Mouse (Mus musculus) lung, adult 2 months (tissue): ENCODE data around the gene Cd276. TPM values are rescaled to one million over a fixed set of nuclear protein-coding genes. Genes with fewer than 3 reads are reported as not detected.
"Not testable (repeated sequence)": the region's sequence is repeated elsewhere in the genome, so short reads cannot be mapped to it uniquely, and the experiment has no call there.

Source experiments
- DNase-seq: peaks from one replicate; pipeline ENCODE4 v3.0.0; 2022
- H3K4me1 ChIP-seq: fragments of 200-500 bp; 2 replicates; pipeline ENCODE4 v1.6.1; 2011; ENCODE audit warnings: low read length; ENCODE audit not compliant: control insufficient read depth, insufficient read depth
- H3K4me3 ChIP-seq: fragments of 200-500 bp; replicated peaks from 2 replicates; pipeline ENCODE3; 2011; ENCODE audit warnings: low read depth, mild to moderate bottlenecking, control low read depth, low read length; ENCODE audit errors: extremely low read depth
- CTCF ChIP-seq: fragments of 200-500 bp; IDR thresholded peaks from 2 replicates; pipeline ENCODE4 v1.5.1; 2011; ENCODE audit warnings: mild to moderate bottlenecking, low read length, control low read depth; ENCODE audit not compliant: insufficient read depth
- POLR2A ChIP-seq: fragments of 200-500 bp; IDR thresholded peaks from 2 replicates; pipeline ENCODE4 v1.6.1; 2011; ENCODE audit warnings: low read depth, mild to moderate bottlenecking, control low read depth, low read length, borderline replicate concordance; ENCODE audit errors: extremely low read depth
- WGBS: fragments of 180-500 bp; shearing (Covaris S2); methylation state at CpG from one replicate; pipeline ENCODE4 v1.1.7; 2018; 5-methylcytosine and 5-hydroxymethylcytosine counted together
- polyA plus RNA-seq: library from polyadenylated mRNA; depleted of rRNA; stranded (reverse); fragments of >200 nt; gene quantifications from 2 replicates; pipeline ENCODE4 v1.2.3, GENCODE M21; 2012; rRNA removed

Cd276 gene
- polyA plus RNA-seq = 6.8 and 8.8 TPM in 2 replicates

DNA sequence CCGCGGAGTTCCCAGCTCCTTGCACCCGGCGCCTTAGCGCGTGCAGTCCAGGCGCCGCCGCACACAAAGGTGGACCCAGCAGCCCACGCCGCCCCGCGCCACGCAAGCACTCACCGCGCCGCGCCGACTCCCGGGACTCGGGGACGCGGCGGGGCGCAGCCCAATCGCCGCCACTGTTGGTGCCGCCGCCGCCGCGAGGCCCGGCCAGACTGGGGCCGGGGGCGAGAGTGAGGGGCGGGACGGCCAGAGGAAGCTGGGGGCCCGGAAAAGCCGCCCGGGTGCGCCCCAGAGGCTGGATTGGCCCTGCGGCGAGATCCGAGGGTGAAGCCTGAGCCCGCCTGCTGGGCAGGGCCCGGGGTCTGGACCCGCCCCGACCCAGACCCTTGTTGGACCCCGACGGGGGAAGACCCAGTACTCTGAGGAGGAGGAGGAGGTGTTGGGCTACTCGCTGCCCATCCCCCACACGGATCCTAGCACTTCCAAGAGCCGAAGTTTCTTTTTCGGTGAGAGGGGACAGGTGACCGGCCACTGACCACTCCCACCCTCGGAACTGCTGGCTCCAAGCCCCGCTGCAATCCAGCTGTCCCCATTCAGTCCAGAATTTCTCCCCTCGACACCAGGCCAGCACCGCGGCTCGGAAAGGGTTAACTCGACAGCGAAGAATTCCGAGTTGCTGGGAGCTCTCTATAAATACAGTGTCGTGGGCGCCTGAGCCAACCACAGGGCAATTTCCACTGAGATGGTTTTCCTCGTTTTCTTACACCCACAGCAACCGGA, at the start of gene Cd276:
Cd276 (minus strand) TSS at position 530 of the 777 bp plus-strand sequence.
- Histone ChIP-seq H3K4me3 (peak within 1 kb of the TSS; percentile 69), H3K4me1 (peaks cover 17% of the 10 kb centered on the region)
- no peak for TF ChIP-seq CTCF
- no peak for TF ChIP-seq POLR2A
- DNase-seq = peak; percentile 67
- WGBS = under 1% methylated on average over 66 of the region's 68 CpGs

DNA sequence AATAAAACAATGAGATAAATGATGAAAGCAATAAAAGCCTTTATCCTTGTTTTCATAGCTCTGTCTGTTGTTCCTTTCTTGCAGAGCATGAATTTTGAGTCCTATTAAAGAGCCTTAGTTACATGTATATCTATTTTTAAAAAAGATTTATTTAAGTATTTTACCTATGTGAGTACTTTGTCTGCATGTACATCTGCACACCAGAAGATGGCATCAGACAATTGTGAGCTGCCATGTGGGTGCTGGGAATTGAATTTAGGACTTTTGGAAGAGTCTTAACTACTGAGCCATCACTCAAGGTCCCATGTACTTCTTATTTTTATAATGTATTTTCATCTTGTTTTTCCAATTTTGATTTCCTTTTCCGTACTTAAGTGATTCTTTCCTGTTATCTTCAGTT, 40.1 kb upstream of the Cd276 start:
- TF ChIP-seq CTCF (no peak), POLR2A (no peak)
- 94% methylated on average over 1 of the region's 1 CpGs for WGBS
- no peak overlapping the region for H3K4me3 ChIP-seq
- DNase-seq = no peak
- peaks cover 5% of the 10 kb centered on the region for H3K4me1 ChIP-seq

DNA sequence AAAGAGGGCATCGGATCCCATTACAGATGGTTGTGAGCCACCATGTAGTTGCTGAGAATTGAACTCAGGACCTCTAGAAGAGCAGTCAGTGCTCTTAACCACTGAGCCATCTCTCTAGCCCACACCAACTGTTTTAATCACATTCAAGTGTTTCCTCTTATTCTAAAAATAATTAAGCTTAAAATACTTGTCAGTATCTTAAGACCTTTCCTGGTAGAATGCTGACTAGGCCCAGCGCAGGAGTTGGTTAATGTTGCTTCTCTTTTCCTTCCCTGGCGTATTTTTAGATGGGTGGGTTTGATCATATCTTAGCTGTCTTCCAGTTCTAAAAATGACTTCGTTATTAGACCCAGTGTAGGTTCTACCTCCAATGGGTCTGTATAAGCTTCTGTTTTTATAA, 33.4 kb upstream of the Cd276 start:
- DNase-seq = no peak
- 69% methylated on average over 4 of the region's 4 CpGs for WGBS
- peaks cover 5% of the 10 kb centered on the region for H3K4me1 ChIP-seq
- H3K4me3 ChIP-seq = no peak overlapping the region
- TF ChIP-seq POLR2A (no peak), CTCF (no peak)

DNA sequence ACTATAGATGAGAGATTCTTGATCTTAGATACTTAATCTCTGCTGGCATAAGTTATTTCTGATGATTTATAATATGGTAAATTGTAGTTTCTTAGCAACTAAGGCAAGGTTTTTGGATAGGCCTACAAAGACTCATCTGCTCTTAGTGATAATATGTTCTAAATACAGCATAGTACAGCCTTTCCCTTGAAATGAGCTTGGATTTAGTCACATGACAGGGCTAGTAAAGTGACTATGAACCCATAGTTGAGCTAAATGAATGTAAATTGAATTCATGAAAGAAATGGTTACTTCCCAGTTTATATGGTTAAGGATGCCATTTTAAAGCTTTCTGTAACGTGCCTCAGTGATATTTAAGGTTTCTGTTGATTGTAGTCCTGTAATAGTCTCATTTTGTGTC, 29.1 kb upstream of the Cd276 start:
- peaks cover 7% of the 10 kb centered on the region for H3K4me1 ChIP-seq

DNA sequence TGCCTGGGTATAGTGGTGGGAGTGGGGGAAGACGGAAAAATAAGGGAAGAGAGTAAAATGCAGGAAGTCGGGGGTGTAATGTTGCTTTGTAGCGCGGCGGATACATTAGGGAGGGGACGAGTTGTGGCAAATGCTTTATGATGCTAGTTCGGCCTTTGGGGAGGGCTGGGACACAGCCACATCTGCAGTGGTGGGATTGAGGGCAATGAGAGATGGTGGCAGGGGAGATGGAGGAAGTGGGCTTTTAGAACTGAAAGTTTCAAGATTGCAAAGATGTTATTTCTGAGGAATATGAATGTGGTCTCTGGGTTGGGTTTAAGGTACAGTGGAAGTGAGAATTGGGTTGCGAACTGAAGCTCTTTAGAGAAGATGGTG, 28.0 kb upstream of the Cd276 start:
- no peak for TF ChIP-seq CTCF
- TF ChIP-seq POLR2A = no peak
- peaks cover 7% of the 10 kb centered on the region for H3K4me1 ChIP-seq
- WGBS = 1% methylated on average over 8 of the region's 8 CpGs
- peak; percentile 21 for DNase-seq
- H3K4me3 ChIP-seq = peak overlapping the region; percentile 65

More for the DNA sequence above, 29.1 kb upstream of the Cd276 start:
- no peak overlapping the region for H3K4me3 ChIP-seq
- WGBS = 61% methylated on average over 1 of the region's 1 CpGs
- no peak for DNase-seq
- TF ChIP-seq CTCF = no peak
- no peak for TF ChIP-seq POLR2A

DNA sequence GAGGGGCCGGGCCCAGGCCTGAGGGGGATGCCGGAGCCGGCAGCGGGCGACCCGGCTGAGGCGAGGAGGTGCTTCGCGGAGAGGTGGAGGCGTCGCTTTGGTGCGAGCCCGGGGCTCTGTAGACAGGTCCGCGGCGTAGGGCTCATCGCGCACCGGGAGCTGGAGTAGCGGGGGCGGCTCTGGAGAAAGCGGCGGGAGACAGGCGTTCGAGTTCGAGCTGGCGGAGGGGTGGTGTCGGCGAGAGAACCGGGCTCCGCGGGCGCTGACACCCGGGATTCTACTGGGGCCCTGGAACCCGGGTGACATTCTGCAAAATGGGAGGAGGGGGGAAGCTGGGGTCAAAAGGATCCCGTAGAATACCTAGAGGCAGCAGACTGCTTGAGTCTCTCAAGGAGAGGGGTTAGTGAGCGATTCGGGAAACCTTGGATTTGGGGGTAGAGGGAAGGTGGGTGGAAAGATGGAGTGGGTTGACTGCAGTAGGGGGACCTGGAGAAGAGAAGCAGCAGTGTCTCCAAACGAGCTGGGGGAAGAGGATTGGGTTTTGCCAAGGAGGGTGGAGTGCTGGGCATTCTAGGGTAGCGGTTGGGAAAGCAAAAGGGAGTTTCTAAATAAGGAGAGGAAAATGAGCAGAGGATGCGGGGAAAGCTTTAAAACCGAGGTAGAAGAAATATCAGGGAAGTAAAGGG, 27.5 kb upstream of the Cd276 start:
- Histone ChIP-seq H3K4me1 (peaks cover 7% of the 10 kb centered on the region), H3K4me3 (peak overlapping the region; percentile 65)
- TF ChIP-seq POLR2A (no peak), CTCF (no peak)
- no peak for DNase-seq
- under 1% methylated on average over 42 of the region's 42 CpGs for WGBS

DNA sequence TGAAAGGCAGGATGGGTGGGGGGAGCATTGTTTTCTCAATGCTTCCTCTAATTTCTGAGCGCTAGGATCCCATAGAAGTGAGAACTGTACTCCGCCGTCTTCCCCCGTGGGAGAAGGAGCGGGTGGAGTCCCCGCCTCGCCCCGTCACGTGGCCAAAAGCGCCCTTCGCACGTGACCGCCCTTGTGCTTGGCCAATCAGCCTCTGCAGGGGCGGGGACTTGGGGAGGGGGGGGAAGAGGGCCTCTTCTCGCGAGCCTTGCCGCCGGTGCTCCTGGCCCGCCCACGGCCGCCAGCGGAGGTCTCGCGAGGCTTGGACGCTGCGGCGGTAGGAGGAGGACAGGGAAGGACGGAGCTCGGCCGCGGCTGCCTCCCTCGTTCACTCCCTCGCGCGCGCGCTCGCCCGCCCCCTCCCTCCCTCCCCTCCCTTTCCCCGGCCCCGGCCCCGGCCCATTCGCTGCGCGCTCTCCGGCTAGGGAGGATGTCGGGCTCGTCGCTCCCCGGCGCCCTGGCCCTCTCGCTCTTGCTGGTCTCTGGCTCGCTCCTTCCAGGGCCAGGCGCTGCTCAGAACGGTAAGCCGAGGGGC, 26.8 kb upstream of the Cd276 start, which contains the start of gene Nptn:
Nptn (plus strand) TSS at position 283 of the 583 bp plus-strand sequence.
- peak; percentile 93 for DNase-seq
- H3K4me3 ChIP-seq = peak within 1 kb of the TSS; percentile 65
- TF ChIP-seq CTCF (no peak), POLR2A (peak; percentile 89)
- under 1% methylated on average over 45 of the region's 56 CpGs for WGBS
- H3K4me1 ChIP-seq = peaks cover 7% of the 10 kb centered on the region

DNA sequence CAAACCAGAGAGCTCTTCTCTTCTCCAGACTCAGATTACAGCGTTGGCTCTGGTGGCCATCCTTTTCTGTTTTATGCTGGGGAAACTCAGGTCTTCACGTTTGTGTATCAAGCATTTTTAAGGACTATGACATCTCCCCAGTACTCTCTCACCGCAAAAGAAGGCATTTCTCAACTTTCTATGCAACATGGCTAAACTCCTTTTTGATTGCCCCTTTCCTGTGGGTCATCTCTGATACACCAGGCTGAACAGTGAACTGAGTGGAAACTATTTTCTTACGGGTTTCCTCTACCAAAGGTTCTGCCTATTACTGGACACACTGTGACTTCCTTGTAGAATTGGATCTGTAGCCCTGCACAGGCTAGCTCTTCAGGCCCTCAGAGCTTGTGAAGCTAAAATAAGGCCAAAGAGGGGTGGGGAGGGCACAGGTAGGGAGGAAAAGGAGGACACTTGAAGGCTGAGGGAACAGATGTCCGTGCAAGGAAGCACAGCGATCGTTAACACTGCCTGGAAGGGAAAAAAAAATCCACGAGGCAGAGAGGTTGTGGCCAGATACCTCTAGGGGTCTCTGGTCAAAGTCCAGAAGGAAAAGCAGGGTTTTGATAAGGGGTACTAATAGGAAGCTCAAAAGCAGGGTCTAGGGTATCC, 26.2 kb upstream of the Cd276 start:
- no peak for DNase-seq
- 18% methylated on average over 8 of the region's 8 CpGs for WGBS
- H3K4me3 ChIP-seq = peak overlapping the region; percentile 35
- TF ChIP-seq CTCF (no peak), POLR2A (no peak)
- peaks cover 7% of the 10 kb centered on the region for H3K4me1 ChIP-seq

DNA sequence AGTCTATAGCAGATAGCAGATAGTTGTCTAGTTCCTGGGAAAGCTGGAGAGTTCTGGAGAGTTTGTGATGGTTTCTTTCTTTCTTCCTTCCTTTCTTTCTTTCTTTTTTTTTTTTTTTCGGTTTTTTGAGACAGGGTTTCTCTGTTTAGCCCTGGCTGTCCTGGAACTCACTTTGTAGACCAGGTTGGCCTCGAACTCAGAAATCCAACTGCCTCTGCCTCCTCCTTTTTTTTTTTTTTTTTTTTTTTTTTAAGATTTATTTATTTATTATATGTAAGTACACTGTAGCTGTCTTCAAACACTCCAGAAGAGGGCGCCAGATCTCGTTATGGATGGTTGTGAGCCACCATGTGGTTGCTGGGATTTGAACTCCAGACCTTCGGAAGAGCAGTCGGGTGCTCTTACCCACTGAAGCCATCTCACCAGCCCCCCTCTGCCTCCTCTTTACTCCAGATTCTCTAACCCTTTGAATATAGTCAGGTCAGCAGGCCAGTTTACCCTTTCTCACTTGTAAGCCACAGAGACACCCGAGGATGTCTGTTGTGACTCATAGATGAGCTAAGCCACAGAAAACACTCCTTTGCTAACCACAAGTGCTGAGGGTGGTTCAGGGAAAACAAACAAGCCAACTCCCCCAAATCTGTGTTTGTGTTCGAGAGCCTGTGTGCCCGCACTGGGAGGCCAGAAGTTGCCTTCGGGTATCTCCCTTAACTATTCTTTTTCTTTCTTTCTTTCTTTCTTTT, 25.4 kb upstream of the Cd276 start:
- not testable (repeated sequence) for H3K4me3 ChIP-seq, H3K4me1 ChIP-seq, DNase-seq
- 65% methylated on average over 10 of the region's 10 CpGs for WGBS
